ENCODE assay signal across 20 mouse cellular contexts in the genomic region with DNA sequence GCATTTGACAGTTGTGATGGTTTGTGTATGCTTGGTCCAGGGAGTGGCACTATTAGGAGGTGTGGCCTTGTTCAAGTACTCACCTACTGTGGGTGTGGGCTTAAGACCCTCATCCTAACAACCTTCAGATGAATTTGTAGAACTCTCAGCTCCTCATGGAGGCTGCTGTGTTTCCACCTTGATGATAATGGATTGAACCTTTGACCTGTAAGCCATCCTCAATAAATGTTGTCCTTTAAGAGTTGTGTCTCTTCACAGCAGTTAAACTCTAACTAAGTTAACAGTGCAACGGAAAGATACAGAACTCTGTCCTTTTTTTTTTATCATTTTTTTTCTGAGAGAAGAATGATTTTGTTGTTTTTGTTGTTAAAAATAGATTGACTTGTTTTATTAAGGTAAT.
"Had no signal": no experiment of that assay in that cellular context is flagged by ENCODE, and none has a peak within 500 bp of the region (broad histone marks: within the 10 kb centered on the region; RNA-seq: fewer than 3 reads in every experiment).

No protein-coding gene starts in this region.

- ATAC-seq: forebrain, postnatal 0 days; hindbrain, postnatal 0 days; intestine, embryonic 16.5 days; liver, embryonic 12.5 days had no signal

- H3K27ac ChIP-seq: heart, embryonic 10.5 days; heart, embryonic 13.5 days; heart, embryonic 15.5 days; hindbrain, embryonic 13.5 days; hindbrain, embryonic 15.5 days; hindbrain, postnatal 0 days; limb, embryonic 13.5 days; limb, embryonic 15.5 days; liver, embryonic 12.5 days; liver, embryonic 14.5 days had no signal

- H3K4me3 ChIP-seq: heart, embryonic 10.5 days; heart, embryonic 13.5 days; heart, embryonic 15.5 days; hindbrain, embryonic 13.5 days; hindbrain, embryonic 15.5 days; limb, embryonic 13.5 days; limb, embryonic 15.5 days; liver, embryonic 12.5 days had no signal

- H3K4me2 ChIP-seq: heart, embryonic 13.5 days; heart, embryonic 15.5 days; hindbrain, embryonic 13.5 days; hindbrain, embryonic 15.5 days; limb, embryonic 13.5 days; limb, embryonic 15.5 days; liver, embryonic 12.5 days had no signal

- H3K27me3 ChIP-seq: heart, embryonic 13.5 days; heart, embryonic 15.5 days; hindbrain, embryonic 13.5 days; hindbrain, embryonic 15.5 days; liver, embryonic 12.5 days had no signal

- H3K36me3 ChIP-seq: heart, embryonic 15.5 days; hindbrain, embryonic 13.5 days; hindbrain, embryonic 15.5 days; limb, embryonic 15.5 days; liver, embryonic 12.5 days had no signal

- DNase-seq: forebrain, postnatal 0 days; gastrocnemius, postnatal 14 days; gastrocnemius, postnatal 36 days; heart, adult 18-20 months; heart, postnatal 14 days; heart, postnatal 36 days; layer of hippocampus, adult 9-11 months; layer of hippocampus, postnatal 36 days; left cerebral cortex, postnatal 4 days had no signal

- H3K9ac ChIP-seq: forebrain, postnatal 0 days; heart, embryonic 13.5 days; heart, embryonic 15.5 days; hindbrain, embryonic 13.5 days; hindbrain, embryonic 15.5 days; limb, embryonic 13.5 days; limb, embryonic 15.5 days; liver, embryonic 12.5 days; liver, embryonic 14.5 days had no signal

- H3K9me3 ChIP-seq: heart, embryonic 10.5 days; heart, embryonic 13.5 days; heart, embryonic 15.5 days; hindbrain, embryonic 13.5 days; hindbrain, embryonic 15.5 days; limb, embryonic 13.5 days; limb, embryonic 15.5 days; liver, embryonic 12.5 days had no signal

- H3K4me1 ChIP-seq: hindbrain, embryonic 13.5 days; hindbrain, embryonic 15.5 days; limb, embryonic 15.5 days; liver, embryonic 12.5 days had no signal
